Mouse (Mus musculus): ENCODE results near the gene Gm11541. TPM values are rescaled to one million over a fixed set of nuclear protein-coding genes. Genes with fewer than 3 reads are reported as not detected.

Gm11541 gene
- polyA plus RNA-seq, 1 experiment from 2014 or later = not detected

DNA sequence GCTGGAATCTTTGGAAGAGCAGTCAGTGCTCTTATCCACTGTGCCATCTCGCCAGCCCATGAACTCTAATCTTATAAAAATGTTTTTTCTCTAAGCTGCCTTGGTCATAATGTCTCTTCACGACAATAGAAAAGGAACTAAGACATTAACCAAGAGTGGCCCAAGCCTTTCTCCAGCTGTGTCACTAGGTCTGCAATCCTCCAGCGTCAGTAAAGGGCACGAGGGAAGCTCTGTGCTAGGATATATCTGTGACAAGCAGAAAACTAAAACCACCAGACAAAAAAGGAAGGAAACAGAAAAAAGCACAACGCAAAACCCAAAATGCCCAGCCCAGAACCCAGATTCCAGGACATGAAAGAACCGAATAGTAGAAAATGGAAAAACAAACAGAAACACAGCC, 17.1 kb downstream of the Gm11541 start:
- 88% methylated on average over 6 of the region's 6 CpGs for WGBS
- no peak overlapping the region for H3K4me2 ChIP-seq
- H3K27me3 ChIP-seq = no peaks in the 10 kb centered on the region
- no peak overlapping the region for H3K27ac ChIP-seq
- no peaks in the 10 kb centered on the region for H3K36me3 ChIP-seq (replicated peaks)
- H3K4me1 ChIP-seq = no peaks in the 10 kb centered on the region
- no peak overlapping the region for H3K9ac ChIP-seq
- H3K4me3 ChIP-seq (replicated peaks) = no peak overlapping the region
- no peaks in the 10 kb centered on the region for H3K9me3 ChIP-seq
- no peak for ATAC-seq (ENCODE audit: low FRiP score)

DNA sequence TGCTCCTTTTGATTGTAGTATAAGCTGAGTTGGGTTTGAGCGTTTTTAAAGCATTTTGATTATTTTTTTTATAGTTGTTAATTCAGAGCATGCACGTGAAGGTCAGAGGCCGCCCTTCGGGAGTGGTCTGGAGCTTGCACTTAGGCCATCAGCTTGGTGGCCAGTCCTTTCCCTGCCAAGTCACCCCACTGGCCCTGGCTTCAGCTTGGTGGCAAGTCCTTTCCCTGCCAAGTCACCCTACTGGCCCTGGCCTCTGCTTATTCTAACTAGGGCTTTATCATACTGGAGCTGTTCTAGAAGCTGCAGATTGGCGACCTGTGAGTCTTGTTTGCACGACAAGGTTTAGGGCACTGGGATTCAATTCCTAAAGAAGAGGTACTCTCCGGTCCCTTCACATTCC, 21.9 kb downstream of the Gm11541 start:
- H3K9ac ChIP-seq = no peak overlapping the region
- H3K36me3 ChIP-seq (replicated peaks) = no peaks in the 10 kb centered on the region
- H3K4me2 ChIP-seq = no peak overlapping the region
- no peak overlapping the region for H3K27ac ChIP-seq
- no peak for ATAC-seq (ENCODE audit: low FRiP score)
- H3K27me3 ChIP-seq = no peaks in the 10 kb centered on the region
- 79% methylated on average over 7 of the region's 7 CpGs for WGBS
- H3K4me1 ChIP-seq = peaks cover 7% of the 10 kb centered on the region
- no peak overlapping the region for H3K4me3 ChIP-seq (replicated peaks)
- H3K9me3 ChIP-seq = no peaks in the 10 kb centered on the region

DNA sequence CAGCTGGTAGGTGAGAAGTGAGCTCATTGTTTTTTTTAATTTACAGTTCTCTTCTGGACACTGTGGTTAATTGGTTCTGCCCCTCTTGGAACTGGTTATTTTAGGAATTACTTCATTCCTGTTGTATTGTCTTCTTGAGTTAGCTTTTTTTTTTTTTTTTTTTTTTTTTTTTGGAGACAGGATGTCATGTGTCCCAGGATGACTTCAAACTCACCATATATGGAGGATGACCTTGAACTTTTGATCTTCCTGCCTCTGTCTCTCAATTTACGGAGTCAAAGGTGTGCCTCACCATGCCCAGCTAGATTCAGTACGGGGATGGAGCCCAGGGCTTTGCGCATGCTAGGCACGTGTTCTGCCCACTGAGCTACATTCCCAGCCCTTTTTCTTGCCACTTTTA, 22.7 kb downstream of the Gm11541 start:
- no peaks in the 10 kb centered on the region for H3K36me3 ChIP-seq (replicated peaks)

DNA sequence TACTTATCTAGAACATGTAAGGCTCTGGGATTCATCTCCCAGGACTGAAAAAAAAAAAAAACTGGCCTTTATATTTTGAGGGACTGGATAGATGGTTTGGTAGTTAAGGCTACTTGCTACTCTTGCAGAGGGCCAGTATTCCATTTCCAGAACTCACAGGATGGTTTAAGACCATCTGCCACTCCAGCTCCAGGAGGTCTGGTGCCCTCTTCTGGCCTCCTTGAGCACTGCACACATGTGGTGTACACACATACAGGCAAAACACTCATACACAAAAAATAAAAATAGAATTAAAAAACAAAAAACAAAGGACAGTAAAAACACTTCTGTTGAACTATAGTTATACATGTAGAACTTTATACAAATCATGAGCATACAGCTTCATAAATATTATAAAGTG, 23.7 kb downstream of the Gm11541 start:
- Histone ChIP-seq H3K4me1 (peaks cover 17% of the 10 kb centered on the region), H3K4me2 (no peak overlapping the region), H3K4me3 (replicated peaks) (no peak overlapping the region), H3K27ac (no peak overlapping the region), H3K36me3 (replicated peaks) (no peaks in the 10 kb centered on the region), H3K27me3 (no peaks in the 10 kb centered on the region), H3K9me3 (no peaks in the 10 kb centered on the region), H3K9ac (no peak overlapping the region)
- ATAC-seq (ENCODE audit: low FRiP score) = no peak

More for the DNA sequence above, 22.7 kb downstream of the Gm11541 start:
- Histone ChIP-seq H3K27me3 (no peaks in the 10 kb centered on the region), H3K9me3 (no peaks in the 10 kb centered on the region), H3K4me1 (peaks cover 7% of the 10 kb centered on the region), H3K27ac (no peak overlapping the region), H3K9ac (no peak overlapping the region), H3K4me2 (no peak overlapping the region), H3K4me3 (replicated peaks) (no peak overlapping the region)
- WGBS = 86% methylated on average over 4 of the region's 4 CpGs
- no peak for ATAC-seq (ENCODE audit: low FRiP score)

DNA sequence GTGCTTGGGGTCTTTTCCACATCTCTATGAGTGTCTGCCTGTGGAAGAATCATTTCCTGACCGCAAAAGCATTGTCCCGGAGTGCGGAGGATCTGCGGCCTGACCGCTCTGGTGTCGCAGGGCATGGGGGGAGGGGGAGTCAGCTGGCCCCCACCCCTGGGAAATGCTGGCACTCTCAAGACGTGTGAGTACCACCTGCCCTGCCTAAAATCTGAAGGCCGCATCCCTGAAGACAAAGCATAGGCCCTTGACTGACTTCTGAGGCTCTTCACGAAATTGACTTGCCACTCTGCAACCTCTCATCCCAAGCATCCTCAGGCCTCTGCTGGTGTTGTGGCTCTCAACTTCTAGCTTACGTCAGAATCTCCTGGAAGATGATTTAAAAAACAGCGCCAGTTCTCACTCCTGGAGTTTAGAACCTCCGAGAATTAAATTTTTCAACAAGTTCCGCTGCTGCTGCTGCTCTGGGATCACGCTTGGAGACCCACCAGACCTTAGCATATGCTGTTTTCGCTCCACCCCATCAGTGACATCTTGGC, 26.6 kb downstream of the Gm11541 start:
- peak overlapping the region; percentile 87; the same call in 1 of the 2 replicates for H3K27ac ChIP-seq
- peaks cover 25% of the 10 kb centered on the region for H3K4me1 ChIP-seq
- H3K27me3 ChIP-seq = no peaks in the 10 kb centered on the region
- H3K4me3 ChIP-seq (replicated peaks) = peak overlapping the region; percentile 83
- no peak for ATAC-seq (ENCODE audit: low FRiP score)
- H3K36me3 ChIP-seq (replicated peaks) = no peaks in the 10 kb centered on the region
- 30% methylated on average over 15 of the region's 15 CpGs for WGBS
- peak overlapping the region; percentile 77 for H3K4me2 ChIP-seq
- H3K9ac ChIP-seq = peak overlapping the region; percentile 91
- no peaks in the 10 kb centered on the region for H3K9me3 ChIP-seq

DNA sequence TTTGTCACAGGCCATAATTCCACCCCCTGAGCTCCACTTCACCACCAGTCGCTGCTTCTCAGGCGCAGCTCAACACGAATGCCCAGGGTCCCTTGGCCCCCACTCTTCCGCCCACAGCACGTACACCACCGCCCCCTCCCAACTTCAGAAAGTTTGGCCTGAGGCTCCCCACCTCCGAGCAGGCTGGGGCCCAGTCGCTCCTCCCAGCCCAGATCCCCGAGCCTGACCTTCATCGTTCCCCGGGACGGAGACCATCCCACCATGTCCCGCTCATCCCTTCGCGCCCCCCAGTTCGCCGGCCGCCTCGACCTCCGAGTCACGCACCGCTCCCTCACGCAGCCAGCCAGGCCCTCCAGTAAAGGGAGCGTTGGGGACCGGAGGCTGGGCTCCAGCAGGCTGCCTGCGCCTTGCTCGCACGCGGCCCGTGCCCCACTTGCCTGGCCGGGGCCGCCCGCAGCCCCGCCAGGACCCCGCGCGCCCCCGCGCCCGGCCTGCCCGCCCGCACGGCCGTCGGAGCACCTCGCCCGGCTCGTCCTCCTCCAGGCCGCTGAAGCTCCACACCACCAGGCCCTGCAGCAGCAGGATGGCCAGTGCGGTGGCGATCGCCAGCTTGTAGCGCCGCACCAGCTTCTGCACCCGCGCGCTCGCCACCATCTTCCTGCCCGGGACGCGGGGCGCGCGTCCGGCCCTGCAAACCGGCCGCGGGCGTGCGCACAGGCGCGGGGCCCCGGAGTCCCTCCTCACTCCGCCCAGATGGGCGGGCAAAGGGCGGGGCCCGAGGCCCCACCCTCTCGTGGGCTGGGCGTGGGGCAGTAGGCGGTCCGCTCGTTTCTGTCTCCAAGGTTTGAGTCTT, 27.3 kb downstream of the Gm11541 start, which contains the start of gene Xylt2:
Xylt2 (minus strand) TSS at position 762 of the 853 bp plus-strand sequence.
- H3K9me3 ChIP-seq = no peaks in the 10 kb centered on the region
- no peaks in the 10 kb centered on the region for H3K36me3 ChIP-seq (replicated peaks)
- H3K27ac ChIP-seq = peak within 1 kb of the TSS; percentile 87
- peak within 1 kb of the TSS; percentile 91 for H3K9ac ChIP-seq
- peaks cover 25% of the 10 kb centered on the region for H3K4me1 ChIP-seq
- ATAC-seq (ENCODE audit: low FRiP score) = peak; percentile 95
- H3K4me2 ChIP-seq = peak within 1 kb of the TSS; percentile 77
- peak within 1 kb of the TSS; percentile 83 for H3K4me3 ChIP-seq (replicated peaks)
- no peaks in the 10 kb centered on the region for H3K27me3 ChIP-seq
- WGBS = under 1% methylated on average over 80 of the region's 82 CpGs

DNA sequence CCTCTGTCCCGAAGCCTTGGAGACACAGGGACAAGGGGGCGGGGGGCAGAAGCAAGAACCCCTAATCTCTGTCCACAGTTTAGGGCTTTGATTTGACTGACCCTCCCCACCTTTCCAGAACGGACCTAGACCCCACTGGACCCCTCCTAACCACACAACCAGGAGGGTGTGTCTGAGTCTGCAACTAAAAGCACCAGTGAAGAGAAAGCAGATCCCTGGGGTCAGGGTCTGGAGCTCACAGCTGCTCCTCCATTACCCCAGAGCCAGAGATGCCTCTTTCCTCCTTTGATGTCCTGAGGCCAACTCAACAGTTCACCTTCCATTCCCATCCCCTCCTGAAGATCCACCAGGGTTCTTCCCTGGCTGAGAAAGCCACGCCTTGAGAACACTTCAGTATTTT, 28.0 kb downstream of the Gm11541 start:
- ATAC-seq (ENCODE audit: low FRiP score) = no peak
- Histone ChIP-seq H3K27me3 (no peaks in the 10 kb centered on the region), H3K9me3 (no peaks in the 10 kb centered on the region), H3K27ac (peak overlapping the region; percentile 87; the same call in 1 of the 2 replicates), H3K4me3 (replicated peaks) (peak overlapping the region; percentile 83), H3K36me3 (replicated peaks) (no peaks in the 10 kb centered on the region), H3K4me2 (peak overlapping the region; percentile 77), H3K9ac (peak overlapping the region; percentile 91), H3K4me1 (peaks cover 25% of the 10 kb centered on the region)
- 48% methylated on average over 4 of the region's 4 CpGs for WGBS

DNA sequence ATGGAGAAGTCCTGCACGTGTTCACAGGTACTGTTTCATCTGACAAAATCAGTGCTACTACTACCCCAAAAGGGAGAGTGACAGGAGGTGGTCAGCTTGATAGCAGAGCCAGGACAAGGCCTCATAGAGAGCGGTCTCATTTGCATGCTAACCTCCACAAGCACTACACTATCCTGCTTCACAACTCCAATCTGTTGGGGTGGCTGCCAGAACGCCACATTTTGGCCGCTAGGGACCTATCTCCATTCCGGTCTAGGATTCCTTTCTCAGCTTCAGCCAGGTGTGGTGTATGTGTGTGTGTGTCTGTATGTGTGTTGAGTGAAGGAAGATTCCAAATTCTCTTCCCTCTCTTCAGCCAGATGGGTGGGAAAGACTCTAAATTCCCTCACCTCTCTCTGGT, 28.9 kb downstream of the Gm11541 start:
- Histone ChIP-seq H3K4me2 (no peak overlapping the region), H3K4me3 (replicated peaks) (no peak overlapping the region)
- WGBS = 81% methylated on average over 5 of the region's 5 CpGs

DNA sequence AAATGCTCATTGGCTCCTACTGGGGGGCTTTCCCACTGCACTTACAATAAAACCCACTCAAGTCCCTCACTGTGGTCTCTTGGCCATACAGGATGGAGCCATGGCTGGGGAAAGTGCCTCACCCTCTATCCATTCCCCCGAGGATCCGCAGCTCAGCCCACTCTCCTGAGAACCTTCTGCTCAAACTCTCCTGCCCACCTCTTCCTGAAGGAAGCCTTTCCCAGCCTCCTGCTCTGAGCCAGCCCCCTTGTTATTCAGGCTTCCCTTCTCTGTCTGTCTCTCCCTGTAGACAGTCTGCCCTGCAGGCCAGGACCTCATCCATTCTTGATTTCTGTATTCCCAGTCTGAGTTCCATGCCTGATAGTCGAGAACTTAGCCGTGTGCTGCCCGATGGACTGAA, 29.3 kb downstream of the Gm11541 start:
- Histone ChIP-seq H3K27me3 (no peaks in the 10 kb centered on the region), H3K9me3 (no peaks in the 10 kb centered on the region), H3K4me2 (no peak overlapping the region), H3K27ac (no peak overlapping the region), H3K4me3 (replicated peaks) (no peak overlapping the region), H3K9ac (0 out of 2 replicates have a peak overlapping the region, but pooled peaks have one; percentile 4), H3K36me3 (replicated peaks) (peaks cover 6% of the 10 kb centered on the region), H3K4me1 (peaks cover 25% of the 10 kb centered on the region)
- WGBS = 86% methylated on average over 5 of the region's 5 CpGs
- ATAC-seq (ENCODE audit: low FRiP score) = no peak

More for the DNA sequence above, 28.9 kb downstream of the Gm11541 start:
- Histone ChIP-seq H3K27me3 (no peaks in the 10 kb centered on the region), H3K9me3 (no peaks in the 10 kb centered on the region), H3K27ac (no peak overlapping the region), H3K4me1 (peaks cover 25% of the 10 kb centered on the region), H3K36me3 (replicated peaks) (peaks cover 2% of the 10 kb centered on the region; the same call in 1 of the 2 replicates), H3K9ac (no peak overlapping the region)
- ATAC-seq (ENCODE audit: low FRiP score) = no peak

DNA sequence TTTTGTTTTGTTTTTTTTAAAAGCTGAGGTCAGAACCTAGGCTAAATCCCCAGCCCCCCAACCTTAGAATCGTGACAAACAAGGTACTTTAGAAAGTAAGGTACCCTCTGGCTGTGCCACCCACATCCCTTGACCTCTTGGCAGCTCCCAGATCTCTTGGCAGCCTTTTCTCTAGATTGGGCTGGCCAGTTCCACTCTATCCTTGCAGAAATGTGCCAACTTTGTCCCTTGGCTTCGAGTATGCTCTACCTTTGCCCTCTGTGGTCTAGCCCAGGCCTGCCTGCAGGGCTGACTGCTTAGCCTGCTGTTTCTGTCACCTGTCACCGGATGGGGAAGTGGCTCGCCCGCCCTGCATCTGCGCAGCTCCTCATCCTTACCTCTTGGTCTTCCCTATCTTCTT, 39.0 kb downstream of the Gm11541 start:
- WGBS = 93% methylated on average over 6 of the region's 6 CpGs
- ATAC-seq (ENCODE audit: low FRiP score) = no peak
- H3K9me3 ChIP-seq = no peaks in the 10 kb centered on the region
- no peaks in the 10 kb centered on the region for H3K4me1 ChIP-seq
- peaks cover 85% of the 10 kb centered on the region for H3K36me3 ChIP-seq (replicated peaks)
- no peaks in the 10 kb centered on the region for H3K27me3 ChIP-seq
- no peak overlapping the region for H3K4me2 ChIP-seq
- H3K9ac ChIP-seq = no peak overlapping the region
- no peak overlapping the region for H3K27ac ChIP-seq
- H3K4me3 ChIP-seq (replicated peaks) = no peak overlapping the region

DNA sequence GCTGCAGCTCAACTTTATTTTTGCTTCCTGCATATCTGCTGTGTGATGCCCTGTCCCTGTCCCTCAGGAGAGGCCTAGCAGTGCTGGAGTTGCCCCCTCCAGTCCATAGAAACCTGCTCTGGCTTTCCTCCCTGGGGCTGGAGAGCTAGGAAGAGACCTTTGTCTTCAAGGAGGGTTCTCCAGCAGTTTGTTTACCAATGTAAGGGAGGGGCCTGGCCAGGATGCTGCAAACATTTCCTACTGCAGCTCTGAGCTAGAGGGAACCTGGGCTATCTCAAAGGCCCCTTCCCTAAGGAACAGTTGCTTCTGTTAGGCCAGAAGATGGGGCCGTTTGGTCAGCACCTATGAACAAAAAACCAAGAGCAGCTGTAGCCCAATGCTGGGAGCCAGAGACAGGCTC, 43.0 kb downstream of the Gm11541 start:
- H3K9me3 ChIP-seq = no peaks in the 10 kb centered on the region
- no peaks in the 10 kb centered on the region for H3K27me3 ChIP-seq
- 58% methylated on average over 1 of the region's 1 CpGs for WGBS
- no peak overlapping the region for H3K4me2 ChIP-seq
- H3K4me1 ChIP-seq = no peaks in the 10 kb centered on the region
- H3K9ac ChIP-seq = no peak overlapping the region
- H3K27ac ChIP-seq = no peak overlapping the region
- peaks cover 77% of the 10 kb centered on the region for H3K36me3 ChIP-seq (replicated peaks)
- H3K4me3 ChIP-seq (replicated peaks) = no peak overlapping the region
- no peak for ATAC-seq (ENCODE audit: low FRiP score)

DNA sequence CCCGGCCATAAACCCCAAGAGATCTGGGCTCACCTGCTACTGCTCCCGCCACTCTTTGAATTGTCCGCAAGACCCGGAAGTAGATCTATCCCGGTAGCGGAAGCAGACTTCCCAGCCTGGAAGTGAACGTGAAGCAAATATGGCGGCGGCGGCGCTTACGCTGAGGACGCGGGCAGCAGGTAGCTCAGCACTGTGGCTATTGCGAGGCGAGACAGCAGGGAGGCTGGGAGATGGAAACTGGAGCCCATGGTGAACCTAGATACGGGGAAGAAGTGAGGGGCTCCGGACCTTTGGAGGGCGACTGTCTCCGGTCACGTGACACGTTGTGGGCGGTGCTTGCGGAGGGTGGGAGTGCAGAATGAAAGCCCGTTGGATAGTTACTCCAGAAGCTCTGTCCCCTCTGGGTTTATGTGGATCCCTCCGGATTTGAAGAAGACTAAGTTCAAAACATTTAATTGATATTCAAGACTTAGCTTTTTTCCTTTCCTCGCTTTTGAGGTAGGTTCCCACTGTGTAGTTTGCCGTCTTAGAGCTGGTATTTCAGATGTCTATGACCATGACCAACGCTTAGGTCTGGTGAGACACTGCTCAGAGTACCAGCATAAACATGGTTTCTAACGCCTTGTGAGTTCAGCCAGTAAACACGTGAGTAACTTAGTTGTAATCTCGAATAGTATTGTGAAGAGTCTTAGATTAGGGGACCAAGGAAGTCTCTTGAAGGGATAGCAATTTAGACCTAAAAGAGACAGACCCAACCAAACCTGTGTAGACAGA, 50.4 kb downstream of the Gm11541 start, which contains the start of the genes Mrpl27 and Eme1:
Mrpl27 (plus strand) TSS at position 105 of the 774 bp plus-strand sequence.
Eme1 (minus strand) TSS at position 302 of the 774 bp plus-strand sequence.
- WGBS = 2% methylated on average over 32 of the region's 32 CpGs
- ATAC-seq (ENCODE audit: low FRiP score) = peak; percentile 89
- peak within 1 kb of the TSS; percentile 66 for H3K9ac ChIP-seq
- H3K4me2 ChIP-seq = peak within 1 kb of the TSS; percentile 72
- H3K27me3 ChIP-seq = no peaks in the 10 kb centered on the region
- H3K4me3 ChIP-seq (replicated peaks) = peak within 1 kb of the TSS; percentile 67
- H3K9me3 ChIP-seq = no peaks in the 10 kb centered on the region
- H3K27ac ChIP-seq = peak within 1 kb of the TSS; percentile 90
- peaks cover 46% of the 10 kb centered on the region for H3K36me3 ChIP-seq (replicated peaks)
- H3K4me1 ChIP-seq = peaks cover 14% of the 10 kb centered on the region

All from forebrain, embryonic 12.5 days (tissue).